Mouse (Mus musculus) brain, embryonic 14.5 days (tissue): ENCODE measurements at regions not wholly inside any gene's neighbourhood (a gene's known extent, or its start where the extent isn't known, plus 50 kb on each side); places are given as distances from the start of the nearest gene placed in this dataset.

ENCODE experiments used
- CTCF ChIP-seq: fragments of 200-500 bp; IDR thresholded peaks from 2 replicates; pipeline ENCODE4 v1.5.1; 2012; ENCODE audit warnings: inconsistent platforms, mild to moderate bottlenecking, moderate library complexity, borderline replicate concordance; ENCODE audit not compliant: insufficient read depth, insufficient read length; ENCODE audit errors: extremely low read depth
- POLR2A ChIP-seq: fragments of 200-500 bp; IDR thresholded peaks from 2 replicates; pipeline ENCODE4 v1.6.1; 2012; ENCODE audit warnings: mild to moderate bottlenecking, inconsistent platforms, borderline replicate concordance; ENCODE audit not compliant: poor library complexity, insufficient read depth, insufficient read length, severe bottlenecking; ENCODE audit errors: extremely low read depth

DNA sequence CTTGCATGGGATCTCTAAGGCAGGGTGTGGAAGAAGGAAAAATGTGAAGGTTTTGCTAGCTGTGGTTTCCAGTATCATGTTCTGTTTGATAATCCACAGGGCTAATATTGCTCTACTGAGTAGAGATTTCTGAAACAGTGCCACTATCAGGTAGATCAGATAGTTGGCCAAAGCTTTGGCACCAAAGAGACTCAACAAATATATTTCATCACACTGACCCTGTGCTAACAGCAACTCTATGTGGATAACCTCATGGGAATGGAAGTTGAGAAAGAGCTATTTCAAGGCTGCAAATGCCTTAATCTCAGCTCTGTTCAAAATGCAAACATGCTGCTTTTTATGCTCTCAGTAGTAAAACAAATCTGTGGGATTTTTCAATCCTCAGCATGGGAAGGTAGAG, 270.1 kb downstream of the Inhba start:
- no peak for TF ChIP-seq CTCF
- no peak for TF ChIP-seq POLR2A
